Mouse (Mus musculus): ENCODE measurements at regions not wholly inside any gene's neighbourhood (a gene's known extent, or its start where the extent isn't known, plus 50 kb on each side); places are given as distances from the start of the nearest gene placed in this dataset.

DNA sequence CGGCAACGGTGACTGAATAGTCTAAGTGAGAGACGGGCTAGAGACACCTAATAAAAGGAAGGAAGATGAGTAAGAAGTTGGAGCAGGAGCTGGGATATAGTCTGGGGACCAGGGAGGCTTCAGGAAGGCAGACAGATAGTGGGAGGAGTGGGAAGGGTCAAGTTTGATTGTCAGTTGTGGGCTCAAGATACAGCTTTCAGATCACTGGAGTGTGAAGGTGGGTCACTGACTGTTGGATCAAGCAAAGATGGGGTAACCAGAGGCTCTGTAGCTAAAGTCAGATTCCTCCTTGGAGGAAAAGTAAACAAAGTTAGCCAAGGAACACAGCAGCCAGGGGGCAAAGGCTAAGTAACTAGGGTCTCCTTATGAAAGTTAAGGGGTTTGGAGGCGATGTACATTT lies 364.1 kb upstream of the Mon1b start:
- TF ChIP-seq EP300 (IDR thresholded peaks at IDR 0.05) = no peak
- no peak for TF ChIP-seq CTCF (IDR thresholded peaks at IDR 0.05)

Measured in lung, postnatal 0 days (tissue).